Mouse (Mus musculus) midbrain, embryonic 15.5 days (tissue): ENCODE data around the gene 1700020L24Rik. TPM values are rescaled to one million over a fixed set of nuclear protein-coding genes. Genes with fewer than 3 reads are reported as not detected.

Experiments
- ATAC-seq: fragments of 200-750 bp; cut with Nextera tagmentation; replicated peaks from 2 replicates; pipeline ENCODE4 v1.8.0; 2017; ENCODE audit warnings: moderate TSS enrichment
- H3K27ac ChIP-seq: fragments of 300-500 bp; sonication (generic); 2 replicates; pipeline ENCODE4 v1.5.1; 2015; ENCODE audit warnings: mild to moderate bottlenecking, inconsistent platforms
- H3K27me3 ChIP-seq: fragments of 300-500 bp; sonication (generic); replicated peaks from 2 replicates; pipeline ENCODE4 v1.6.1; 2015; ENCODE audit warnings: inconsistent platforms
- H3K36me3 ChIP-seq: fragments of 300-500 bp; sonication (generic); replicated peaks from 2 replicates; pipeline ENCODE4 v1.6.1; 2015; ENCODE audit warnings: inconsistent platforms
- H3K4me1 ChIP-seq: fragments of 300-500 bp; sonication (generic); 2 replicates; pipeline ENCODE4 v1.6.1; 2015; ENCODE audit warnings: inconsistent platforms
- H3K4me2 ChIP-seq: fragments of 300-500 bp; sonication (generic); 2 replicates; pipeline ENCODE4 v1.6.1; 2015; ENCODE audit warnings: inconsistent platforms, mild to moderate bottlenecking, moderate library complexity
- H3K4me3 ChIP-seq: fragments of 300-500 bp; sonication (generic); 2 replicates; pipeline ENCODE4 v1.5.1; 2015; ENCODE audit warnings: mild to moderate bottlenecking, inconsistent platforms
- H3K9ac ChIP-seq: fragments of 300-500 bp; sonication (generic); 2 replicates; pipeline ENCODE4 v1.6.1; 2015; ENCODE audit warnings: mild to moderate bottlenecking, inconsistent platforms
- H3K9me3 ChIP-seq: fragments of 300-500 bp; sonication (generic); 2 replicates; pipeline ENCODE4 v1.6.1; 2016; ENCODE audit warnings: inconsistent platforms
- WGBS: fragments of 180-500 bp; shearing (Covaris S2); methylation state at CpG from one replicate; pipeline ENCODE4 v1.1.7; 2015; ENCODE audit warnings: mixed read lengths; 5-methylcytosine and 5-hydroxymethylcytosine counted together
- polyA plus RNA-seq: library from polyadenylated mRNA; unstranded; fragments of >200 nt; fragmentation: Nextera tagmentation; extraction: Ambion mirVana; gene quantifications from 2 replicates; pipeline ENCODE4 v1.2.1, GENCODE M21; 2015

The 1700020L24Rik gene
- polyA plus RNA-seq, 1 experiment from 2014 or later = 0.70 TPM

- WGBS = 45% methylated on average over 10 of the region's 10 CpGs
- no peak overlapping the region for H3K9ac ChIP-seq
- no peaks in the 10 kb centered on the region for H3K9me3 ChIP-seq
- H3K4me3 ChIP-seq = peak overlapping the region; percentile 48; the same call in 1 of the 2 replicates
- peaks cover 34% of the 10 kb centered on the region for H3K27me3 ChIP-seq
- no peak for ATAC-seq
- H3K4me1 ChIP-seq = peaks cover 12% of the 10 kb centered on the region
- H3K36me3 ChIP-seq = no peaks in the 10 kb centered on the region
- no peak overlapping the region for H3K27ac ChIP-seq
- peak overlapping the region; percentile 94; the same call in 1 of the 2 replicates for H3K4me2 ChIP-seq
Observed at GRCm38 (mm10) chr11:83461462-83462027, 24.1 kb downstream of the 1700020L24Rik start.

GRCm38 (mm10) chr11:83462711-83463244, 25.3 kb downstream of the 1700020L24Rik start, which contains the start of gene Mmp28:
Gene Mmp28, minus strand, starts transcription at chr11:83463071.
- Histone ChIP-seq H3K9me3 (no peaks in the 10 kb centered on the region), H3K36me3 (no peaks in the 10 kb centered on the region), H3K27ac (no peak within 1 kb of the TSS), H3K4me3 (peak within 1 kb of the TSS; percentile 48), H3K9ac (peak within 1 kb of the TSS; percentile 50), H3K4me1 (peaks cover 12% of the 10 kb centered on the region), H3K4me2 (peak within 1 kb of the TSS; percentile 94), H3K27me3 (peaks cover 34% of the 10 kb centered on the region)
- WGBS = under 1% methylated on average over 40 of the region's 42 CpGs
- ATAC-seq = no peak; the same call in 1 of the 2 replicates

GRCm38 (mm10) chr11:83465976-83466375, 28.5 kb downstream of the 1700020L24Rik start:
- H3K36me3 ChIP-seq = no peaks in the 10 kb centered on the region
- H3K4me3 ChIP-seq = no peak overlapping the region
- no peaks in the 10 kb centered on the region for H3K9me3 ChIP-seq
- peaks cover 33% of the 10 kb centered on the region for H3K27me3 ChIP-seq
- WGBS = 32% methylated on average over 2 of the region's 2 CpGs
- ATAC-seq = no peak
- no peak overlapping the region for H3K9ac ChIP-seq
- no peak overlapping the region for H3K4me2 ChIP-seq
- 0 out of 2 replicates have a peak overlapping the region, but pooled peaks have one; percentile 28 for H3K27ac ChIP-seq
- peaks cover 12% of the 10 kb centered on the region for H3K4me1 ChIP-seq

- 56% methylated on average over 11 of the region's 11 CpGs for WGBS
- Histone ChIP-seq H3K4me3 (no peak overlapping the region), H3K4me2 (no peak overlapping the region), H3K9ac (no peak overlapping the region), H3K4me1 (peaks cover 16% of the 10 kb centered on the region), H3K27me3 (peaks cover 29% of the 10 kb centered on the region), H3K36me3 (no peaks in the 10 kb centered on the region), H3K27ac (no peak overlapping the region), H3K9me3 (no peaks in the 10 kb centered on the region)
- no peak for ATAC-seq
Observed at GRCm38 (mm10) chr11:83467120-83467652, 29.7 kb downstream of the 1700020L24Rik start.

- 96% methylated on average over 3 of the region's 3 CpGs for WGBS
- no peak overlapping the region for H3K4me3 ChIP-seq
- H3K4me2 ChIP-seq = no peak overlapping the region
- no peaks in the 10 kb centered on the region for H3K9me3 ChIP-seq
- peaks cover 6% of the 10 kb centered on the region for H3K4me1 ChIP-seq
- H3K9ac ChIP-seq = no peak overlapping the region
- no peak for ATAC-seq
- peaks cover 19% of the 10 kb centered on the region for H3K27me3 ChIP-seq
- no peaks in the 10 kb centered on the region for H3K36me3 ChIP-seq
- no peak overlapping the region for H3K27ac ChIP-seq
Observed at GRCm38 (mm10) chr11:83468765-83469164, 31.3 kb downstream of the 1700020L24Rik start.

GRCm38 (mm10) chr11:83471766-83472165, 34.3 kb downstream of the 1700020L24Rik start:
- Histone ChIP-seq H3K4me2 (peak overlapping the region; percentile 75), H3K4me1 (peaks cover 27% of the 10 kb centered on the region), H3K27me3 (peaks cover 7% of the 10 kb centered on the region; the same call in 1 of the 2 replicates), H3K36me3 (no peaks in the 10 kb centered on the region), H3K4me3 (peak overlapping the region; percentile 98), H3K9me3 (no peaks in the 10 kb centered on the region), H3K9ac (no peak overlapping the region), H3K27ac (no peak overlapping the region)
- 92% methylated on average over 2 of the region's 2 CpGs for WGBS
- ATAC-seq = no peak

GRCm38 (mm10) chr11:83472324-83473234, 35.1 kb downstream of the 1700020L24Rik start, which contains the start of gene Taf15:
Gene Taf15, plus strand, starts transcription at chr11:83473086.
- no peaks in the 10 kb centered on the region for H3K36me3 ChIP-seq
- H3K4me3 ChIP-seq = peak within 1 kb of the TSS; percentile 98
- under 1% methylated on average over 66 of the region's 66 CpGs for WGBS
- H3K27me3 ChIP-seq = peaks cover 7% of the 10 kb centered on the region; the same call in 1 of the 2 replicates
- peak within 1 kb of the TSS; percentile 94 for H3K9ac ChIP-seq
- peak within 1 kb of the TSS; percentile 75 for H3K4me2 ChIP-seq
- peak; percentile 99 for ATAC-seq
- no peaks in the 10 kb centered on the region for H3K9me3 ChIP-seq
- peaks cover 27% of the 10 kb centered on the region for H3K4me1 ChIP-seq
- peak within 1 kb of the TSS; percentile 99 for H3K27ac ChIP-seq

GRCm38 (mm10) chr11:83473235-83474016, 35.9 kb downstream of the 1700020L24Rik start:
- peak; percentile 89 for ATAC-seq
- peaks cover 27% of the 10 kb centered on the region for H3K4me1 ChIP-seq
- no peaks in the 10 kb centered on the region for H3K36me3 ChIP-seq
- peaks cover 7% of the 10 kb centered on the region; the same call in 1 of the 2 replicates for H3K27me3 ChIP-seq
- H3K9ac ChIP-seq = peak overlapping the region; percentile 94
- H3K4me3 ChIP-seq = peak overlapping the region; percentile 98
- H3K27ac ChIP-seq = peak overlapping the region; percentile 99
- no peaks in the 10 kb centered on the region for H3K9me3 ChIP-seq
- WGBS = under 1% methylated on average over 51 of the region's 52 CpGs
- peak overlapping the region; percentile 75 for H3K4me2 ChIP-seq

Other genes starting within 250 kb of the 1700020L24Rik start
- 0.08 and 0.11 TPM in 2 replicates for gene Slfn3, start 246.3 kb upstream of the 1700020L24Rik start, polyA plus RNA-seq
- 0.08 TPM in 1 of 2 replicates, not detected in the other for gene Slfn14, start 151.0 kb upstream of the 1700020L24Rik start, polyA plus RNA-seq
- gene Ap2b1, start 138.7 kb upstream of the 1700020L24Rik start, polyA plus RNA-seq = 118 and 127 TPM in 2 replicates
- 18.4 and 18.6 TPM in 2 replicates for gene Pex12, start 135.1 kb upstream of the 1700020L24Rik start, polyA plus RNA-seq
- gene Rasl10b, start 28.5 kb upstream of the 1700020L24Rik start, polyA plus RNA-seq = 43.2 and 45.6 TPM in 2 replicates
- 0.36 and 0.54 TPM in 2 replicates for gene Gas2l2, start 8.2 kb upstream of the 1700020L24Rik start, polyA plus RNA-seq
- 2.9 and 3.4 TPM in 2 replicates for gene Mmp28, start 25.4 kb downstream of the 1700020L24Rik start, polyA plus RNA-seq
- 12.2 and 12.6 TPM in 2 replicates for gene Taf15, start 35.4 kb downstream of the 1700020L24Rik start, polyA plus RNA-seq
- not detected in 2 replicates for gene Heatr9, start 84.5 kb downstream of the 1700020L24Rik start, polyA plus RNA-seq
- 0.89 TPM in 1 of 2 replicates, not detected in the other for gene Ccl5, start 92.8 kb downstream of the 1700020L24Rik start, polyA plus RNA-seq
- gene Ccl9, start 141.0 kb downstream of the 1700020L24Rik start, polyA plus RNA-seq = 1.6 and 2.2 TPM in 2 replicates
- gene Ccl6, start 155.4 kb downstream of the 1700020L24Rik start, polyA plus RNA-seq = 2.1 and 3.5 TPM in 2 replicates
- not detected in 2 replicates for gene Rpl9-ps1, start 207.9 kb downstream of the 1700020L24Rik start, polyA plus RNA-seq
- gene Ccl3, start 211.7 kb downstream of the 1700020L24Rik start, polyA plus RNA-seq = 1.3 and 1.6 TPM in 2 replicates
- gene Ccl4, start 224.9 kb downstream of the 1700020L24Rik start, polyA plus RNA-seq = 0.56 TPM in 1 of 2 replicates, not detected in the other